Mouse (Mus musculus): ENCODE data around the gene Bcr.

Bcr gene

DNA sequence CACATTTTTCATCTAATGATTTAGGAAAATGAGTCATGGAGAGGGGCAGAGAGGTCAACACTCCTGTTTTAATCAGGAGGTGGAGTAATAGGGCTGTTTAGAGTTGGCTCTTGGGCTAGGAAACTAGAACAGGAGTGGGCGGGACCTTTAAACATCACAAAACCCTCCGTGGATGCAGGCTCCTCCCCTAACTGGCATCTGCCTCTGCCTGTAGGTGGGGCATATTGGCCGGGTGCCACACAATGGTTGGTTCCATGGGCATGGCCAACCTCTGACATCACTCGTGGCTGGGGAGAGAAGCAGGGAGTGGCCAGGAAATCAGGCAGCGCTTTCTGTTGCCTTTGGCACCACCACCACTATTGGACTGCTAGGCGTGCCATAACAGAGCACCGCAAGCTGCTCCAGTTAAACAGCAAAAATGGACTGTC lies 68.9 kb downstream of the Bcr start:
- peak in 1 of 2 experiments; percentile 54 for DNase-seq (ENCODE audit: low spot score in 2 of 2)

DNA sequence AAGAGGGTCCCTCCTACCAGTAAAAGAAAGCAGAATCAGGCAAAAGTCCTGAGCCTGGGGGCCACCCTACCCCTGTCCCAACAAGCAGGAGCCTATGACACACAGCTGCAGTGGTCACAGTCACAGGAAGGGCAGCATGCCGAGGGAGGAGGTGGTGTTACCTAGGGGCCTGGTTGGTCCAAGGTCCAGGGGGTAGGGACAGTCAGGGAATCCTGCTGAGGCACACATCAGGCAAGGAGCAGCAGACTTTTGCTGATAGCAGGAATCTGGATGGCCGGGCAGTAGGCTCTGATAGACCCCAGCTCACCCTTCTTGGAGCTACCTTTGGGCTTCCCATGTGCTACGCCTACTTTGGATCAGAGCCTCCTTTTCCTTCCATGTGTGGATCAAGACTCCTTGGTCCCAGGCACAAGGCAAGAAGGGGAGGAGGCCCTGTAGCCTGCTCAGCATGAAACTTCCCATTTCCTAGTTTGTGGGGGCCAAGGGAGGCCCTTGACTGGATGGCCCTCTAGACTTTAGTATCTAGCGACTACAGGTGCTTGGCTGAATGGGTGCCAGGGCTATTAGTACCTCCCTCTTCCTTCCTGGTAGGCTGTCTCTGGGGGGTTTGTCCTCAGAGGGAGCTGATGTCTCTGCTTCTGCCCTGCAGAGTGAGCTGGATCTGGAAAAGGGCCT lies 70.1 kb downstream of the Bcr start:
- no peak for DNase-seq (ENCODE audit: low spot score in 2 of 2)

DNA sequence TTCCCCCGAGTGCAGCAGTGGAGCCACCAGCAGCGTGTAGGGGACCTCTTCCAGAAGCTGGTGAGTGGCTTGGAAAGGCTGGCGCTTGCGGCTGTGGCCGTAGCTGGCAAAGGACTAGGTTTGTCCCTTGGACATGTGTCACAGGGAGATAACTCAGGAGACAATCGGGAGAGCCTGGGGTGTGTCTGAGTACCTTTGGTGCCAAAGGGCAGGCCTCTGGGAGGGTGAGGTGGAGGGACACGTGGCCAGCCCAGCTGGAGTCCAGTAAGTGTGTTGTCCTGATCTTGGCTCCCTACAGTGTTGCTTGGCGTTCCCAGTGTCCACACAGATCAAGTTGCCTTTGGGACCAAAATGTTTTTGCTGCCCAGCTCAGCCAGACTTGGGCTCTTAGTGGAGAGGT lies 71.2 kb downstream of the Bcr start:
- DNase-seq (ENCODE audit: low spot score in 2 of 2): no peak

DNA sequence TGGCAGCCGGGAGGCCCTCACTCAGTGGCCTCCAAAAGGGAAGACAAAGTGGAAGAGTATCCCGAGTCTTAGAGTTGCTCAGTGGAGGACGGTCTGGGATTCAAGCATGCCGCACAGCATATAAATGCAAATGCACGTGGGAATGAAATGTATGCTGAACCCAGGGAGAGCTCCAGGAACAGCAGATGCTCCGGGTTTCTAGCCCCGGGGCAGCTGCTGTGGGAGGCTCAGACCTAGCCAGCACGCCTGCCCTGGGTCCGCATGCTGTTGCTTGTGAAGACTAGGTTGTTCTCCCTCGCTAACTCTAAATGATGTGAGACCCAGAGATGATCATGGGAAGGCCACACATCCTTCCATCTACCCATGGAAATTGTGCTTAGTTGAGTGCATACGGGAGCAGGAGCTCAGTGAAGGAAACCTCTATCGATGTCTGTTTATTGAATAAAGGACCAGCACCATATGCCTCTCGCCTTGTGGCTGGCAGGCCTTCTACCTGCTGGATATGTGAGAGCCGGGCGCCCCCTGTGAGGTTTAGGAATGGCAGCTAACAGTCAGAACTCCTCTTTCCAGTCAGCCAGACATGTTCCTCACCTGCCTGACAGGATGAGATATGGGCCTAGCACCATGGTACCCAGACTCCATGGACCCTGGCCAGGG lies 74.6 kb downstream of the Bcr start:
- no peak for DNase-seq (ENCODE audit: low spot score in 2 of 2)

DNA sequence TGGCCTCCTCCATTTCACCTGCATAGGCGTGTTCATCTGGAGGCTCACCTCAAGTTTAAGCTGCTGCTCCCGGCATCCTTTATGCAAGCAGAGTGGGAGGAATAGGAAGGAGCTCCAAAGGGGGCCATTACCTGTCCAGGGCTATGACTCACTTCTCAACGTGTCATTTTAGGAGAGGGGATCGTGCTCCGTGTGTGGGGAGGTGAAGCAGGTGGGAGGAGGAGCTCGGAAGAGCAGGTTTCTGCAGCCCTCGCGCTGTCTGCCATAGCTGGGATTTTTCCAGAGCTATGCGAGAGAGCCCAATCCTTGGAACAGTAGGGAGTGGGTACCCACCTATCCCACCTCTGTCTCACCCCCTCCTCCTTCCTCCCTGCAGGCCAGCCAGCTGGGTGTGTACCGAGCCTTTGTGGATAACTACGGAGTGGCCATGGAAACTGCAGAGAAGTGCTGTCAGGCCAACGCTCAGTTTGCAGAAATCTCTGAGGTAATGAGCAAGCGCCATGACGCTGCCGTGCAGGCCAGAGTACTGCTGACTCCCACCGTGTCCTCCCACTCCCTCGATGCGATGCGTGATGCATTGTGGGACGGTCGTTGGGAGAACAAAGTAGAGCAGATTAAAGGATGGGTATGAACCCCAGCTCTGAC lies 75.2 kb downstream of the Bcr start:
- no peak for DNase-seq (ENCODE audit: low spot score in 2 of 2)

DNA sequence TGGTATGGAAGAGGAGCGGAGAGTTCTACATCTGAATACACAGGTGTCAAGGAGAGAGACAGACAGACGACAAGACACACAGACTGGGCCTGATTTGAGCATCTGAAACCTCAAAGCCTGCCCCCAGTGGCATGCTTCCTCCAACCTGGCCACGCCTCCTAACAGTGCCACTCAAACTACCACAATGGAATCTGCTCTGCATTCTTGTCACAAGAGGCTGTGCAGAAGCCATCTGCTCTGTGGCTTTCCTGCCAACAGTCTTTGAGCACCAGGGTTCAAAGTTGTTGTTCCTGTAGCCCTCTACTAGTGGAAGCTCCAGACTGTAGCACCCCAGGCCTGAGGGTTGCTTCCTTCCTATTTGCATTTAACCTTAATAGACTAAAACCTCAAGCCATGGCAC lies 76.8 kb downstream of the Bcr start:
- DNase-seq (ENCODE audit: low spot score in 2 of 2): peak; percentile 56 to 73

DNA sequence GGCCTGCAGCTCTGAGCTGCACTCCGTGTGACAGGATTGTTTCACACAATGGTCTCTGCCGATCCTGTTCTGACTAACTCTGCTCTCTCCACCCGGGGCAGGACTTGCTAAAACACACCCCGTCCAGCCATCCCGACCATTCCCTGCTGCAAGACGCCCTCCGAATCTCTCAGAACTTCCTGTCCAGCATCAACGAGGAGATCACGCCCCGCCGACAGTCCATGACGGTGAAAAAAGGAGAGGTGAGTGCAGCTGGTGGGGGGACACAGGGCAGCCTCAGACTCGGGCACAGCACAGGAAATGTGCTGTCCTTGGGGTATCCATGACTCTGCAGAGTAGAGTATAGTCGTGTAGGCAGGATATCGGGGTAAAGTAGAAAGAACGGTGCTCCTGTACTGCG lies 84.8 kb downstream of the Bcr start:
- DNase-seq (ENCODE audit: low spot score in 2 of 2): peak in 1 of 2 experiments; percentile 67

DNA sequence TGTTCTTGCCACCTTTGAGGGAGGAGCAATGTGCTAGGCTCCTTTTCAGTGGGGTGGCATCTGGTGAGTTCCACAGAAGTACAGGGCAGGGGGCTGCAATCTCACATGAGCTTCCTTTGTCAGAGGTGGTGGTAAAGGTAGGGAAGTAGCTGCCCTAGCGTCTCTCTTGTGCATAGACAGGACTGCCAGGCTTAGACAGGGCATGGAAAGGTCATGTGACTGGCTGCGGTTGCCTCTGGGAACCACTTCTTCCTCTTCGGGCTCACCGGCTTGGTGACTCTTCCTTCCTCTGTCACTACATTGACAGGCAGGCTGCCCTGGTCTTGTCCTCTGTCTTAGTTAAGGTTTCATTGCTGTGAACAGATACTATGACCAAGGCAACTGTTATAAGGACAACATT lies 85.6 kb downstream of the Bcr start:
- DNase-seq (ENCODE audit: low spot score in 2 of 2): peak; percentile 65 to 81

DNA sequence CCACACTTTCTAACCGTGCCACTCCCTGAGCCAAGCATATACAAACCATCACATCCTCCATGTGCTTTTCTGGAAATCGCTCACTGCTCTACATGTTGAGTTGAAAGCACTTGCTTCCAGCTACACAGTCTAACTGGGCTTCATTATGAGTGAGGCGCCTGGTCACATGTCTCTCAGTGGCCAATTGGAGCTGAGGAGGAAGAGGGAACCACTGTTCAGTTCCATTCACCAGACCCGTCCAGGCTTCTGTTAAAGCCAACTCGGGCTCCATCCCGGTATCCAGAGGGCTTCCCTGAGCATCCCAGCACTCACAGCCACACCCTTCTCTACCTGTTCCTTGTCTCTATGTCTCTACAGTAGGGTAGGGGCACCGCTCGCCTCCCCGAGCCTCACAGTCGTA lies 86.2 kb downstream of the Bcr start:
- DNase-seq (ENCODE audit: low spot score in 2 of 2): no peak

DNA sequence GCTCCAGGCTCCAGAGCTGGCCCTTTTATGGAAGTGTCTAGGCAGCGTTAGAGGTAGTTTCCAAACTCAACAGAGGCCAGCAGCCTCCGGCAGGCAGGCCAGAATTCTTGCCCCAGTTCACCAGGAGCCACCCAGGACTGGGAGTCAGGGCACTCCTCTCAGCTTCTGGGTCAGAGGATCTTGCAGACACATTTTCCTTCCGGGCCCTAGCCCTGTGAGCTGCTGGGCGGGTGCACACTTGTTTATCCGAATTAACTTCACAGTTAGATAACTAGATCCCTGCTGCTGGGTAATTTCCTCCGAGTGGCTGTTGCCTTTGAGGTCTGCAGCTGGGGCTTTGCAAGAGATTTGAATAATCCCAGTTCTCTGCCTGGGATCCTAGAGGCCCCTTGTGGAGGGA lies 87.9 kb downstream of the Bcr start:
- DNase-seq (ENCODE audit: low spot score in 2 of 2): no peak

DNA sequence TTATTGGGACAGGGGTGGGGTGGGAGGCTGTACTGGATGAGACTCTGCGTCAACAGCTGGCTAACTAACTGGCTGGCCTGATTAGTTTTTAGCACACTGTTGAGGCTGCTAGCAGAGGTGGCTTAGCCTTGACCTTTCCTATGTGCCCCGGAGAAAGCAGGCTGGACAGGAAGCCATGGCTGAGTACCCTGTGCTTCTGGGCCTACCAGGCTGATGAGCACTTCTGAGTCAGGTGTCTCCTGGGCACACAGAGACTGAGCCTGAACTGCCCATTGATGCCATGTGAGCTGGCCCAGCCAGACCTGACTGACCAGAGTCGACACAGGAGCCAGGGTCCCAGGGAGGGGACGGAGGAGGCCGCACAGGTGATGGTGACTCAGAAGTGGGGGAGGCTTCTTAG lies 90.0 kb downstream of the Bcr start:
- DNase-seq (ENCODE audit: low spot score in 2 of 2): no peak

DNA sequence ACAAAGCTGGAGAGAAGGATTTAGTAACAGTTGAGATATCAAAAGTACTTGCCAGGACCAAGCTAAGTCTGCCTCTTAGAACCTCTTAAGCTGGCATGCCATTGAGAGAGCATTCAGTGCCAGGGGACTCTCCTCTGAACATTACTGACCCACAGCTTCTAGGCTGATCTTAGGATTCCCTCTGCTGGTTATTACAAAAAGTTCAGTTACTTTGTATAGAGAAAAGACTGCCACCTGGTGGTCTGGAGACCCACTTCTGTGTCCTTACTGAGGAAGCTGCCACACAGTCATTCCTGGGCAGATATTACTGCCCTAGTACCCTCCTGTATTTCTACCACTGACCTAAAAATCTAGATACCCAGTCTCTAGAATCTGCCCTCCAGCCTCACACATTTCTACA lies 90.9 kb downstream of the Bcr start:
- DNase-seq (ENCODE audit: low spot score in 2 of 2): peak; percentile 63 to 77

DNA sequence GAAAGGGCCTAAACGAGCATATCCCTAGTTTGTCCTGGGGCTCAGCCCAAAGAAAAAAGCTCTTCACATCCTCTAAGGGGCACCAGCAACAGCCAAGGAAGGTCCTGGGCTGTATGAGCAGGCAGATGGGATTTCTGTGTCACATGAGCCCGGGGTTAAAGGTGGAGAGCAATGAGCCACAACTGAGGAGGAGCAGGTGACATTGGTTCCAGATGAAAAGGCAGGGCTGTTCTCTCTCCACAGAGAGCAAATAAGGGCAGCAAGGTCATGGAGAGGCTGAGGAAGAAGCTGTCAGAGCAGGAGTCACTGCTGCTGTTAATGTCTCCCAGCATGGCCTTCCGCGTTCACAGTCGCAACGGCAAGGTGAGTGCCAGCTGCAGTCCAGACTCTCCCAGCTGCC lies 96.4 kb downstream of the Bcr start:
- DNase-seq (ENCODE audit: low spot score in 2 of 2): no peak

DNA sequence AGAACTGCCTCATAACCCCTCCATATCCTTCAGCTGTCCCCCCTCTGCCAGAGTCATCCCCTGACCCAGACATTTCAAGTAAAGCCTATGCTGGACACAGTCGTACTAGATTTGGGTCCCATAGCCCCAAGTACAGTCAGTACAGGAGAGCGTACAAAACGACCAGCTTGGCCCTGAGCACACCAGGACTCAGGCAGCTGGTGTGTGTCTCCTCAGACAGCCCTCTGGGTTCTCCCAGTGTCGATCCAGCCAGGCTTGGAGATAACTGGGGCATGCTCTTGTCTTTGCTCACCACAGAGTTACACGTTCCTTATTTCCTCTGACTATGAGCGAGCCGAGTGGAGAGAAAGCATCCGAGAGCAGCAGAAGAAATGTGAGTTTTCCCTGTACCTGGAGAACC lies 97.3 kb downstream of the Bcr start:
- DNase-seq (ENCODE audit: low spot score in 2 of 2): no peak

DNA sequence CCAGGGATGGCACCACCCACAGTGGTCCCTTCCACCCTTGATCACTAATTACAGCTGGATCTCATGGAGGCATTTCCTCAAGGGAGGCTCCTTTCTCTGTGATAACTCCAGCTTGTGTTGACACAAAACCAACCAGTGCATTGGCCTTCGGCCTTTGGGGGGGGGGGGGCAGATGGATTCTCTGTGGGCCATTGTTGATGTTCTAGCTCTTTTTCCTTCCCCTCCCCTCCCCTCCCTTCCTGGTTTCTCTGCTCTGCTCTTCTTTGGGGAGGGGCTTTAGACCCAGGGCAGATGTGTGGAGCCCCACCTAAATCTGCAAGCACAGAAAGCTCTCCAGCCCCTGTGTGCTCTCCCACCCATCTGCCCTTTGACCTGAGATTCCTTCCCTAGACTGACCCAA lies 98.0 kb downstream of the Bcr start:
- no peak for DNase-seq (ENCODE audit: low spot score in 2 of 2)

DNA sequence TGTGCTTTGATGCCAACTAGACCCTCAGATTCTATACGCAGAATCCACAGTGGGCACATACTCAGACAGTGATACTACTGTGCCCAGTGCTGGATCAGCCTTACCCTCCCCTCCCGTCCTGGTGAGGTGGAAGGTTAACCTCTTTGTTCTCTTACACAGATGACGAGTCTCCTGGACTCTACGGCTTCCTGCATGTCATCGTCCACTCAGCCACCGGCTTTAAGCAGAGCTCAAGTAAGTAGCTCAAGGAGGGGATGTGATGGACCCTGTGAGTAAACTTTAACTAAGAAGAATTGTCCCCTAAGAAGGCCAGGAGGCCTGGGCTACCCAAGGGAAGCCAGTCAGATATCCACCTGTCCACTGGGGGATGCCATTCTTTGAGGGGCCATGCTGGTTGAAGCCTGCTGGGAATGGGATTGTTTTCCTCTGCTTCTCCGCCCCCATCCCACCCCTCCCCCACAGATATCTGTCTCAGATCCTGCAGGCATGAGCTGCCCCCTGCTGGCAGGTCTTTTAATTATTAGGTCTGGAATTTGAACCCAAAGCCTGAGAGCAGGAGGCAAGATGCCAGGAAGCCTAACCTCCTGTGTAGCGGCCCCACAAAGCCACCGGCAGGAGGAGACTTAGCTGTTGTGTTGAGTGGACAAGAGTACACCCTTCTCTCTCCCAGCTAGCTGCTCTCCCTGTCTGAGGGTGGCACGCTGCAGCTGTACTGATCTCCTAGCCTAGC lies 99.9 kb downstream of the Bcr start:
- DNase-seq (ENCODE audit: low spot score in 2 of 2): no peak

DNA sequence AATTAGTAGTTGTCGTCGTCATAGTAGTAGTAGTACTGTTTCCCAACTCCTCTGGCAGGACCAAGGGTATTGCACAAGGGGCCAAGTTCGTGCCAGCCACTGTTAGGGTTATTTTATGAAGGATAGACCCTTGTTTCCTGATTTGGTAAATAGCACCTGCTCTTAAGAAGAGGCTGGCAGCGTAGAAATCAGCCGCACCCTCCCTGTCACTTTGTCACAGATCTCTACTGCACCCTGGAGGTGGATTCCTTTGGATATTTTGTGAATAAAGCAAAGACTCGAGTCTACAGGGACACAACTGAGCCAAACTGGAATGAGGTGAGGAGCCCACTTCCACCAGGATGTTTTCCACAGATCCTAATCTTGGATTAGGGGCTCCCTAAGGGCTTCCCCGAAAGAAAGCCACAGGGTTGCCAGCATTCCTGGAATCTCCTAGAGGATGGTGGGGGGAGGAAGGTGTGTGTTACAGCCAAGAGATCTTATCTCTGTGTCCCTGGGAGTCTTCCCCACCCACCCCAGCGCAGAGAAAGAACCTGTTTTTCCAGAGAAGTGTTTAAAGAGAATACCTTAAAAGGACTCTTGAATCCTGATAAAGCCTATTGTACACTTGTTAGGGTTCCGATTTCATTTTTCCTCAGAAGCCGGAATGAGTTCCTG lies 105.6 kb downstream of the Bcr start:
- DNase-seq (ENCODE audit: low spot score in 2 of 2): no peak

DNA sequence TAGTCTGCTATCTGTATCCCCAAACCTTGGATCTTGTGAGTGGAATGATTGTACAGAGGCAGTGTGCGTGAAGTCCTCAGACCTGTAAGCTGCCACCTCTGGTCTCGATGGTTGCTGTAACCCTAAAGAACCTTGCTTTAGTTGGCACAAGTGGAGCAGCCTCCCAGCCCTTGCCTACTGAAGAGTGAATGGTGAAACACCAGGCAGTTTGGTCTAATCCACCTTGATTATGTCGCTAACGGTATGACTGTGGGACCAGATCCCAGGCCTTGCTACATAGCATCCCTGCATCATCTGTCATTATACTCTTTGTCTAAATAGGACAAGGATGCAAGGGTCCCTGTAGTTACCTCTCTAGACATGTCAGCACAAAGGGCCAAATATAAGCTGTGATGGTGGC lies 106.2 kb downstream of the Bcr start:
- DNase-seq (ENCODE audit: low spot score in 2 of 2): no peak

DNA sequence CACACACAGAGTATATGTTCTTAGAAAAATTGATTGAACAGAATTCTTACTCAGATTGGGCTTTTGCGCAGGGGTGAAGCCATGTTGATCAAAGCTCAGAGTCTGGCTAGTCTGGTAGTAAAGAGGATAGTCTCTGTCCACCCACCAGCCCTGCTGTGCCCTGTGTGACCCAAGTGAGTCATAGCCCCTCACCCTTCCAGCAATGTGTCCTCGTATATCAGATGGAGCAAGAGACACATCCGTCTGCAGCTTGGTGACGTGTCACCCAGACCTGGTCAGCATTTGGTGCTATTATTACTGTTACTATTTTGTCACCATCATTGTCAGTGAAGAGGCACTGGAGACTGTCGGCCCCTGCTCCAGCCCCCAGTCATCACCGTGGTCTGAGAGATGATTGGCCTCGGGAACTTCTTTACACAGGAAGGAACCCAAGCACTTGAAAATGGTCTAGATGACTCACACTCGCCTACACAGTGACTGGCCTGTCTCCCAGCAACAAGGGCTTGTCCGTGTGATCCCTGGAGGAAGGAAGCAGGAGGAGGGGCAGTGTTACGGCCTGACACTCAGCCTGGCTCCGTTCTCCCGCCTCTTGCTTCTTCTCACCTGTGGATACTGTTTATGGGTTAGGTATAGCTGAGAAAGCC lies 109.9 kb downstream of the Bcr start:
- DNase-seq (ENCODE audit: low spot score in 2 of 2): no peak

DNA sequence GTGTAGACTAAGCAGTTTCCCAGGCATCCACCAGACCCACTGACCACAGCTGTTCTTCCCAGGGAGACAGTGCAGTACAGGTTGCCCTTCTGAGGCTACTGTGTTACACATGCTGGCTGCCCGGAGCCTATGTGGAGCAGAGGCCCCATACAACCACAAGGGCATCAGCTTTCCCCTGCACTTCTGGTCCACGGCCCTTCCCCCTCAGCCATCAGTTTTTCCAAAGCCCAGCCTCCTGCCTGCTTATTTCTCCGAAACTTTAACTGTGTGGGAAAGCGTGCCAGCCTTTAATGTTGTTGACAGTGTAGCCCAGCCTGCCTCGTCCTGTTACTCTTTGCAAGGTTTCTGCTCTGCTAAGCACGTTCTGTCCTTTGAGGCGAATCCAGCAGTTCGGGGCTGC lies 112.7 kb downstream of the Bcr start:
- DNase-seq (ENCODE audit: low spot score in 2 of 2): no peak

DNA sequence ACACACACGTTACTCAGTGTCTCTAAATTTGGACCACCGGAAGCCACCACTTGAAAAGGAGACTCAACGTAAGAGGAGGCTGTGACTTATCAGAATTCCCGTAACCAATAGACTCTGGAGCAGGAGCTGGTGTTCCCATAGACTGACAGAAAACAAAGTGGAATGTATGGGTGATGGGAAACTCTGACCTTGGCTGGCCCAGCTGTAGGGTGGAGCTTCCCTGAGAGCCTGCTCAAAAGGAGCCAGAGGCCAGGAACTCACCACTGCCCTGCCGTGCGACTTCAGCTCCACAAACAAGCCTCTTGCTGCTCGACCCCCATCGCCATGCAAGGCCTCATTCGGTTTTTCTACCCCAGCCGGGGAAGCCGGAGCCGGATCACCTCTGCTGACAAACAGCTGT lies 113.3 kb downstream of the Bcr start:
- DNase-seq (ENCODE audit: low spot score in 2 of 2): no peak

DNA sequence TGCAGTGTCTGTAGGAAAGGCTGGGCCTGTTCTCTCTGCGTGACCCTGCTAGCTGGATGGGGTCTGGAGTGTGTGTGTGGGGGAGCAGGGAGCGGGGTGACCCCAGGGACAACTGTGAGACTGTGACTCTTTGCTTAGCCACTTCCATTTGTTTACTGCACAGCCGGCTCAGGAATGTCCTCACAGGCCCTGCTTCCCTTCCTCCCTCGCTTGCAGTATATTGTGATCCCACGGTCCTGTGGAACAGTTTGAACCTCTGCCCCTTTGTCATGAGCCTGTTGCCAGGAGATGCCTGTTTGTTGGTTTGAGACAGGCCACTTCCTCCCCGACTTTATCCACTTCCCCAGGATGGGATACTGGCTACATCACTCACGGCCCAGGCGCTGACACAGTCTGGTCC lies 116.1 kb downstream of the Bcr start:
- no peak for DNase-seq (ENCODE audit: low spot score in 2 of 2)

Measured in spleen, postnatal 4 days (tissue).